Mouse (Mus musculus): ENCODE measurements around the gene Hist2h4. TPM values are rescaled to one million over a fixed set of nuclear protein-coding genes. Genes with fewer than 3 reads are reported as not detected.
A peak's percentile ranks its signal among the peaks of the same experiment; 100 is the strongest.
"Not testable (repeated sequence)": the region's sequence is repeated elsewhere in the genome, so short reads cannot be mapped to it uniquely, and the experiment has no call there.

Hist2h4 gene
- polyA plus RNA-seq (2016; fragmentation: Nextera tagmentation; extraction: Ambion mirVana), result 8.5 and 13.5 TPM in 2 replicates

DNA sequence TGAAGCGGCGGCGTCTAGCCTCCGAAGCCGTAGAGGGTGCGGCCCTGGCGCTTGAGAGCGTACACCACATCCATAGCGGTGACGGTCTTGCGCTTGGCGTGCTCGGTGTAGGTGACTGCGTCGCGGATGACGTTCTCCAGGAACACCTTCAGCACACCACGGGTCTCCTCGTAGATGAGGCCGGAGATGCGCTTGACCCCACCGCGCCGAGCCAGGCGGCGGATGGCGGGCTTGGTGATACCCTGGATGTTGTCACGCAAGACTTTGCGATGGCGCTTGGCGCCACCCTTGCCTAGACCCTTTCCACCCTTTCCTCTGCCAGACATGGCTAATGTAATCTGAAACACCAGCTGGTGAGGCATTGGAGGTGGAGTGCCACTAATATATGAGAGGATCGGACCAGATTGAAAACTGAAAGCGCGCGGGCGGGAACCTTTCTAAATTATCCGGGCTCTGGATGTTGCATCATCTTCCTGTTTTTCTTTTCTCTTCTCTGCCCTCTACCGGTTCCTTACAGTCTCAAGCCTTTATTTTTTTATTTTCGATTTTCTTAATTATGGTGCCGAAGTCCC is at the start of gene Hist2h4:
Gene Hist2h4, minus strand, starts transcription at position 333 of the 572 bp plus-strand sequence.
- no peaks in the 10 kb centered on the region for H3K36me3 ChIP-seq
- peak within 1 kb of the TSS; percentile 50 for H3K4me3 ChIP-seq
- H3K27ac ChIP-seq, result peak within 1 kb of the TSS; percentile 92
- under 1% methylated on average over 40 of the region's 40 CpGs for WGBS
- H3K4me1 ChIP-seq, result peaks cover 26% of the 10 kb centered on the region
- H3K4me2 ChIP-seq (replicated peaks), result peak within 1 kb of the TSS; percentile 78
- no peaks in the 10 kb centered on the region for H3K27me3 ChIP-seq (replicated peaks)
- ATAC-seq (ENCODE audit: low FRiP score, low read depth), result peak; percentile 72
- no peaks in the 10 kb centered on the region for H3K9me3 ChIP-seq
- H3K9ac ChIP-seq, result peak within 1 kb of the TSS; percentile 84

GRCm38 (mm10) chr3:96312341-96313098 is 49.4 kb upstream of the Hist2h4 start:
- Histone ChIP-seq H3K27me3 (replicated peaks) (no peaks in the 10 kb centered on the region), H3K9ac (no peak overlapping the region), H3K4me1 (no peaks in the 10 kb centered on the region), H3K36me3 (no peaks in the 10 kb centered on the region), H3K4me3 (no peak overlapping the region), H3K9me3 (no peaks in the 10 kb centered on the region), H3K27ac (no peak overlapping the region), H3K4me2 (replicated peaks) (no peak overlapping the region)
- no peak for ATAC-seq (ENCODE audit: low FRiP score, low read depth)
- 68% methylated on average over 8 of the region's 8 CpGs for WGBS

- no peak overlapping the region for H3K4me2 ChIP-seq (replicated peaks)
- H3K9me3 ChIP-seq, result no peaks in the 10 kb centered on the region
- 67% methylated on average over 3 of the region's 3 CpGs for WGBS
- no peaks in the 10 kb centered on the region for H3K4me1 ChIP-seq
- H3K36me3 ChIP-seq, result no peaks in the 10 kb centered on the region
- H3K4me3 ChIP-seq, result no peak overlapping the region
- no peak overlapping the region for H3K27ac ChIP-seq
- no peaks in the 10 kb centered on the region for H3K27me3 ChIP-seq (replicated peaks)
- ATAC-seq (ENCODE audit: low FRiP score, low read depth), result no peak
- no peak overlapping the region for H3K9ac ChIP-seq
These were observed 46.3 kb upstream of the Hist2h4 start for GRCm38 (mm10) chr3:96309441-96309840.

GRCm38 (mm10) chr3:96306506-96306905 is 43.4 kb upstream of the Hist2h4 start:
- Histone ChIP-seq H3K27ac (no peak overlapping the region), H3K27me3 (replicated peaks) (0 out of 2 replicates have a peak, but pooled peaks cover 4% of the 10 kb centered on the region), H3K9ac (no peak overlapping the region), H3K4me2 (replicated peaks) (no peak overlapping the region), H3K36me3 (no peaks in the 10 kb centered on the region), H3K9me3 (no peaks in the 10 kb centered on the region), H3K4me3 (no peak overlapping the region), H3K4me1 (no peaks in the 10 kb centered on the region)
- ATAC-seq (ENCODE audit: low FRiP score, low read depth), result no peak
- 83% methylated on average over 9 of the region's 9 CpGs for WGBS

GRCm38 (mm10) chr3:96302076-96302475 is 39.0 kb upstream of the Hist2h4 start:
- no peaks in the 10 kb centered on the region for H3K4me1 ChIP-seq
- H3K9ac ChIP-seq, result no peak overlapping the region
- no peak overlapping the region for H3K27ac ChIP-seq
- H3K9me3 ChIP-seq, result no peaks in the 10 kb centered on the region
- ATAC-seq (ENCODE audit: low FRiP score, low read depth), result no peak
- H3K4me2 ChIP-seq (replicated peaks), result no peak overlapping the region
- 0 out of 2 replicates have a peak, but pooled peaks cover 4% of the 10 kb centered on the region for H3K27me3 ChIP-seq (replicated peaks)
- H3K36me3 ChIP-seq, result no peaks in the 10 kb centered on the region
- H3K4me3 ChIP-seq, result no peak overlapping the region
- 87% methylated on average over 5 of the region's 5 CpGs for WGBS

DNA sequence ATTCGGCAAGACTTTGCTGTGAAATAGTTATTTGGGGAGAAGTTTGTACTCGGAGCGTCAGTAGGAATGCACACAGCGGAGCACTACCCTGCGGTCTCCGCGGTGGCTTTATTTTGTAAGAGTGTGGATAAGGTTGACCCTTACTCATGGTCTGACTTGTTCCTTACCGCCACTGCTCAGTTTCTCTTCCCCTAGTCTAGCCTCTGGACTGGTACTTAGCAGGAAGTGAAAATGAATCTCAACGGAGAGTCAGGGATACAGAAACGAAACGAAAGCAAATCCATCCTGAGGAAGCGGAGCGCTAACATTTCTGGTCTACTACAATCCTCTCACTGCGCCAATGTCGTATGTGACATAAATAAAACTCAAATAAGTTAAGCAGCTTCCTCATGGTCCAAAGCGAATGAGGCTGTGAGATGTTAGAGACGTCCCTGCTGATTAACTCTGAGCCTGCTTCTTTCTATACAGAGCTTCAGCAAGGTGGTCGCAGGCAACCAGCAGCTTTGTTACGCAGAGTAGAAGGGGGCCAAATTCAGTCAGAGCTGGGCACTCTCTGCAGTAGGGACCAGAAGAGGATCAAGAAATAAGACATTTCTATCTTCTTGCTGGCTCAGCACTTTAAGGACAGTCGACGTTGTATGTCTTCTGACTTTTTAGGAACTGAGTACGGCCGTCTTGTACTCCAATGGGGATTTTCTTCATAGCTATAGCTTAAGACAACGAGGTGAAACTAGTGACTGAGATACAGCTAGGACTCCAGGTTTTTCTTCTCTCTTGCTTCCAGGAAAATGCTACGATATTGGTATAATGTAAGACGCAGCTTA is 37.8 kb upstream of the Hist2h4 start:
- Histone ChIP-seq H3K9ac (no peak overlapping the region), H3K4me1 (no peaks in the 10 kb centered on the region), H3K4me2 (replicated peaks) (peak overlapping the region; percentile 37; the same call in 1 of the 2 replicates), H3K27me3 (replicated peaks) (0 out of 2 replicates have a peak, but pooled peaks cover 4% of the 10 kb centered on the region), H3K9me3 (no peaks in the 10 kb centered on the region), H3K36me3 (no peaks in the 10 kb centered on the region), H3K27ac (no peak overlapping the region), H3K4me3 (no peak overlapping the region)
- 79% methylated on average over 26 of the region's 26 CpGs for WGBS
- no peak for ATAC-seq (ENCODE audit: low FRiP score, low read depth)

DNA sequence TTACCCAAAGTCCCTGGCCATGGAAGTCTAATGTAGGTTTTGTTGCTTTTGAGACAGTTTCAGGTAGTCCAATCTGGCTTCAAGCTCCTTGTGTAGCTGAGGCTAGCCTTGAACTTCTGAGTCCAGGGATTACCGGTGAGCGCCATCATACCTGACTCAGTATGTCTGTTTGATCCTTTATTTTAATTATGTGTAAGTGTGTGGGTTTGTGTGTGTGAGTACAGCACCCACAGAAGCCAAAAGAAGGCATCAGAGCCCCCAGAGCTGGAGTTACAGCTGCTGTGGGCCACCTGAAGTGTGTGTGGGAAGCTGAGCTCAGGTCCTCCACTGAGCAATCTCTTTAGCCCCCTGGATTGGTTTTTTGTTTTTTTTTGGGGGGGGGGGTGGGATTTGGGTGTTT is 36.5 kb upstream of the Hist2h4 start:
- Histone ChIP-seq H3K9ac (no peak overlapping the region), H3K36me3 (no peaks in the 10 kb centered on the region), H3K27me3 (replicated peaks) (0 out of 2 replicates have a peak, but pooled peaks cover 4% of the 10 kb centered on the region), H3K4me3 (no peak overlapping the region), H3K4me1 (no peaks in the 10 kb centered on the region), H3K9me3 (no peaks in the 10 kb centered on the region), H3K27ac (no peak overlapping the region), H3K4me2 (replicated peaks) (no peak overlapping the region)
- WGBS, result 98% methylated on average over 2 of the region's 2 CpGs
- no peak for ATAC-seq (ENCODE audit: low FRiP score, low read depth)

DNA sequence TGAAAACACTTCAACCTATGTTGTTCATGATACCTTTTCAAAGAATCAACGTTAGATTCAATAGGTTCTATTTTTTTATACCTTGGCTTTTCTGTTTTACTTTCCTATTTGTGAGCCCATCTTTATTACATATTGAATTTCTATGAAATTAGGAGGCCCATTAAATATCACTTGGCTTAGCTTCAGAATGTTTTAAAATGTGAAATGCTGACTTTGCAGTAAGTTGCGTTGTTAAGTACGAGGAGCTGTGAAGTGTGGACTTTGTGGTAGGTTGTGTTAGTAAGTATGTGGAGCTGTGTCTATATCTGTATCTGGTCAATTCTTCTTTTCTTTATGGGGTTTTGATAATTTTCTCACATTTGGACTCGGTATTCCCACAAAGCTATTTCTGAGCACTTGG is 35.2 kb upstream of the Hist2h4 start:
- Histone ChIP-seq H3K27ac (no peak overlapping the region), H3K4me1 (no peaks in the 10 kb centered on the region), H3K4me2 (replicated peaks) (no peak overlapping the region), H3K27me3 (replicated peaks) (0 out of 2 replicates have a peak, but pooled peaks cover under 1% of the 10 kb centered on the region), H3K36me3 (no peaks in the 10 kb centered on the region), H3K9ac (no peak overlapping the region), H3K4me3 (no peak overlapping the region), H3K9me3 (no peaks in the 10 kb centered on the region)
- ATAC-seq (ENCODE audit: low FRiP score, low read depth), result no peak
- WGBS, result 90% methylated on average over 4 of the region's 4 CpGs

DNA sequence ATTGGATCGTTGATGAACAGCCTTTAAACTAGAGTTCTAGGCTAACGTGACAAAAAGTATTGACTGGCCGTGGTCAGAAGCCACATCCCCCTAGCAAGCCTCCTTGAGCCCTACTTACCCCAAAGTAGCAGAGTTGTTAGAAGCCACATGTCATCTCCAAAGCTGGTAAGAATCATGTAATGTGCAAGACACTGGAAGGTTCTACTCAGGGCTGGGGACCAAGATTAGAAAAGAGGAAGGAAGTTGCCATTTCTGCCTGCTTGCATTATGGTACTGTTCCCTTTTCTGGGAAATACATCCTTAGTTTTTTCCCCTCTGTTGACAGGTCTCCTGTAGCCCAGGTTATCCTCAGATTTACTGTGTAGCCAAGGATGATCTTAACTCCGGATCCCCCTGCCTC is 30.7 kb upstream of the Hist2h4 start, which contains the start of gene Fcgr1:
Gene Fcgr1, minus strand, starts transcription at position 183 of the 400 bp plus-strand sequence.
- no peaks in the 10 kb centered on the region for H3K36me3 ChIP-seq
- no peak within 1 kb of the TSS for H3K27ac ChIP-seq
- H3K4me3 ChIP-seq, result no peak within 1 kb of the TSS
- H3K9me3 ChIP-seq, result no peaks in the 10 kb centered on the region
- WGBS, result 87% methylated on average over 4 of the region's 4 CpGs
- no peak within 1 kb of the TSS for H3K9ac ChIP-seq
- no peaks in the 10 kb centered on the region for H3K4me1 ChIP-seq
- no peak within 1 kb of the TSS for H3K4me2 ChIP-seq (replicated peaks)
- ATAC-seq (ENCODE audit: low FRiP score, low read depth), result no peak
- H3K27me3 ChIP-seq (replicated peaks), result no peaks in the 10 kb centered on the region

GRCm38 (mm10) chr3:96293368-96293767 is 30.3 kb upstream of the Hist2h4 start:
- Histone ChIP-seq H3K36me3 (no peaks in the 10 kb centered on the region), H3K4me1 (no peaks in the 10 kb centered on the region), H3K27me3 (replicated peaks) (no peaks in the 10 kb centered on the region), H3K27ac (no peak overlapping the region), H3K4me3 (no peak overlapping the region), H3K4me2 (replicated peaks) (no peak overlapping the region), H3K9ac (no peak overlapping the region), H3K9me3 (no peaks in the 10 kb centered on the region)
- 62% methylated on average over 5 of the region's 5 CpGs for WGBS
- ATAC-seq (ENCODE audit: low FRiP score, low read depth), result no peak

- no peak for ATAC-seq (ENCODE audit: low FRiP score, low read depth)
- no peak overlapping the region for H3K4me3 ChIP-seq
- no peak overlapping the region for H3K9ac ChIP-seq
- H3K4me1 ChIP-seq, result no peaks in the 10 kb centered on the region
- no peak overlapping the region for H3K4me2 ChIP-seq (replicated peaks)
- no peaks in the 10 kb centered on the region for H3K9me3 ChIP-seq
- 63% methylated on average over 6 of the region's 6 CpGs for WGBS
- H3K27ac ChIP-seq, result no peak overlapping the region
- H3K36me3 ChIP-seq, result no peaks in the 10 kb centered on the region
- H3K27me3 ChIP-seq (replicated peaks), result no peaks in the 10 kb centered on the region
These were observed 29.5 kb upstream of the Hist2h4 start for GRCm38 (mm10) chr3:96292641-96293040.

DNA sequence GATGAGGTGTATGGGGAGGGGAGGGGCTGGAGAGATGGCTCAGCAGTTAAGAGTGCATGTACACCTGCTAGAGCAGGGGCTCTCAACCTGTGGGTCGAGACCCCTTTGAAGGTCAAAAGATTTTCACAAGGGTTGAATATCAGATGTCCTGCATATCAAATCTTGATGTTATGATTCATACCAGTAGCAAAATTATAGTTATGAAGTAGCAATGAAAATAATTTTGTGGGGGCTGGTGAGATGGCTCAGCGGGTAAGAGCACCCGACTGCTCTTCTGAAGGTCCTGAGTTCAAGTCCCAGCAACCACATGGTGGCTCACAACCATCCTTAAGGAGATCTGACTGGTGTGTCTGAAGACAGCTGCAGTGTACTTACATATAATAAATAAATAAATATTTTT is 27.6 kb upstream of the Hist2h4 start:
- H3K9ac ChIP-seq; H3K36me3 ChIP-seq; H3K9me3 ChIP-seq; H3K27me3 ChIP-seq (replicated peaks); ATAC-seq (ENCODE audit: low FRiP score, low read depth); H3K4me3 ChIP-seq; H3K27ac ChIP-seq; H3K4me1 ChIP-seq; H3K4me2 ChIP-seq (replicated peaks): not testable (repeated sequence)
- WGBS, result 89% methylated on average over 3 of the region's 3 CpGs

All from neural tube, embryonic 12.5 days (tissue).